Mouse (Mus musculus): ENCODE data around the gene Adad2.

DNA sequence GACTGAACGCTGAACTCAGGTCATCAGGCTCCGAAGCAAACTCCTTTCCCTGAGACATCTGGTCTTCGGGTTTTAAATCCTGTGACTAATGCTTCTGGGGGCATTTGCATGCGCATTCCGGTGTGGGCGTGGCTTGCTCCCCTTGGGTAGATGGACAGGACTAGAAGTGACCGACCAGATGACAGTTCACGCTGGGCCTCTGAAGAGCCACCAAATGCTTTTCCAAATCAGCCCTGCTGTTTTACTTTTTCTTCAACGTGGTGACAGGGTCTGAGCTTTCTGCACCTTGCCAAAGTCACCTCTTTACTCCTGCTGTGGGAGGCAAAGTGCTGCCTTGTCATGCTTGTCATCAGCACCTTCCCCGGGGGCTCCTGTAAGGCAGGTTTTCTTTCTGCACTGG lies 23.7 kb upstream of the Adad2 start:
- TF ChIP-seq CEBPB (IDR thresholded peaks at IDR 0.05; ENCODE audit: insufficient read depth, poor library complexity, severe bottlenecking) (no peak), POLR2A (IDR thresholded peaks at IDR 0.05; ENCODE audit: insufficient read length, low read depth) (no peak), MAX (IDR thresholded peaks at IDR 0.05; ENCODE audit: low read depth) (no peak), E2F4 (IDR thresholded peaks at IDR 0.05; ENCODE audit: insufficient read depth) (no peak)
